Mouse (Mus musculus) stomach, postnatal 0 days (tissue): Measurements from ENCODE around the gene Rhbdd1. TPM values are rescaled to one million over a fixed set of nuclear protein-coding genes. Genes with fewer than 3 reads are reported as not detected.

Source experiments
- ATAC-seq: fragments of 200-750 bp; cut with Nextera tagmentation; 2 replicates; pipeline ENCODE4 v1.8.0; 2017; ENCODE audit not compliant: low FRiP score, low TSS enrichment
- DNase-seq: peaks from one replicate; pipeline ENCODE4 v3.0.0-alpha.2; 2016; ENCODE audit warnings: low spot score
- H3K27ac ChIP-seq: fragments of 300-500 bp; sonication (generic); replicated peaks from 2 replicates; pipeline ENCODE4 v1.5.1; 2014; ENCODE audit warnings: mild to moderate bottlenecking, control low read depth
- H3K27me3 ChIP-seq: fragments of 300-500 bp; sonication (generic); 2 replicates; pipeline ENCODE4 v1.6.1; 2014; ENCODE audit warnings: low read length; ENCODE audit not compliant: control insufficient read depth, insufficient read depth
- H3K36me3 ChIP-seq: fragments of 300-500 bp; sonication (generic); 2 replicates; pipeline ENCODE4 v1.6.1; 2014; ENCODE audit warnings: low read length, mixed read lengths; ENCODE audit not compliant: control insufficient read depth, insufficient read depth
- H3K4me1 ChIP-seq: fragments of 300-500 bp; sonication (generic); replicated peaks from 2 replicates; pipeline ENCODE4 v1.6.1; 2014; ENCODE audit warnings: antibody characterized with exemption; ENCODE audit not compliant: control insufficient read depth, insufficient read depth
- H3K4me2 ChIP-seq: fragments of 300-500 bp; sonication (generic); replicated peaks from 2 replicates; pipeline ENCODE4 v1.6.1; 2014; ENCODE audit warnings: low read depth, mild to moderate bottlenecking, control low read depth, moderate library complexity
- H3K4me3 ChIP-seq: fragments of 300-500 bp; sonication (generic); 2 replicates; pipeline ENCODE4 v1.5.1; 2014; ENCODE audit warnings: low read depth, low read length, control low read depth
- H3K9ac ChIP-seq: fragments of 300-500 bp; sonication (generic); 2 replicates; pipeline ENCODE4 v1.6.1; 2014; ENCODE audit warnings: mild to moderate bottlenecking, low read length, control low read depth, mixed read lengths
- H3K9me3 ChIP-seq: fragments of 300-500 bp; sonication (generic); 2 replicates; pipeline ENCODE4 v1.6.1; 2016; ENCODE audit warnings: low read length; ENCODE audit not compliant: control insufficient read depth
- CTCF ChIP-seq: IDR thresholded peaks from 2 replicates; pipeline ENCODE4 v1.5.1; 2016; ENCODE audit warnings: antibody characterized with exemption, low read depth, mild to moderate bottlenecking, moderate library complexity
- EP300 ChIP-seq: optimal IDR thresholded peaks from 2 replicates; pipeline ENCODE3; 2016; ENCODE audit warnings: antibody characterized with exemption
- WGBS: fragments of 180-500 bp; shearing (Covaris S2); extraction: QIAGEN DNeasy Blood & Tissue Kit; methylation state at CpG from one replicate; pipeline ENCODE4 v1.1.7; 2014; 5-methylcytosine and 5-hydroxymethylcytosine counted together
- polyA plus RNA-seq: library from polyadenylated mRNA; unstranded; fragments of >200 nt; fragmentation: Nextera tagmentation; extraction: Ambion mirVana; gene quantifications from 2 replicates; pipeline ENCODE4 v1.2.1, GENCODE M21; 2015

The Rhbdd1 gene
- polyA plus RNA-seq, 1 experiment from 2014 or later = 7.5 TPM

GRCm38 (mm10) chr1:82468872-82469271 is 152.6 kb downstream of the Rhbdd1 start:
- no peak overlapping the region for H3K4me3 ChIP-seq
- no peak for DNase-seq
- no peak overlapping the region for H3K27ac ChIP-seq
- no peaks in the 10 kb centered on the region for H3K4me1 ChIP-seq
- no peak overlapping the region for H3K4me2 ChIP-seq
- no peaks in the 10 kb centered on the region for H3K27me3 ChIP-seq
- WGBS = 49% methylated on average over 6 of the region's 6 CpGs
- no peaks in the 10 kb centered on the region for H3K9me3 ChIP-seq
- no peaks in the 10 kb centered on the region for H3K36me3 ChIP-seq
- TF ChIP-seq EP300 = no peak
- no peak for TF ChIP-seq CTCF
- ATAC-seq = no peak
- H3K9ac ChIP-seq = no peak overlapping the region

- no peak overlapping the region for H3K27ac ChIP-seq
- H3K27me3 ChIP-seq = no peaks in the 10 kb centered on the region
- no peaks in the 10 kb centered on the region for H3K9me3 ChIP-seq
- H3K4me3 ChIP-seq = no peak overlapping the region
- DNase-seq (no peak), ATAC-seq (no peak)
- H3K4me2 ChIP-seq = no peak overlapping the region
- TF ChIP-seq CTCF (no peak), EP300 (no peak)
- no peaks in the 10 kb centered on the region for H3K36me3 ChIP-seq
- H3K4me1 ChIP-seq = no peaks in the 10 kb centered on the region
- H3K9ac ChIP-seq = no peak overlapping the region
- WGBS = 90% methylated on average over 10 of the region's 10 CpGs
These were observed 154.4 kb downstream of the Rhbdd1 start for GRCm38 (mm10) chr1:82470516-82471225.

- no peak for TF ChIP-seq EP300
- no peak for TF ChIP-seq CTCF
- DNase-seq (no peak), ATAC-seq (no peak)
- H3K9me3 ChIP-seq = no peaks in the 10 kb centered on the region
- H3K27me3 ChIP-seq = no peaks in the 10 kb centered on the region
- H3K4me1 ChIP-seq = no peaks in the 10 kb centered on the region
- H3K36me3 ChIP-seq = no peaks in the 10 kb centered on the region
- no peak overlapping the region for H3K4me2 ChIP-seq
- H3K9ac ChIP-seq = no peak overlapping the region
- no peak overlapping the region for H3K4me3 ChIP-seq
- H3K27ac ChIP-seq = no peak overlapping the region
These were observed 157.2 kb downstream of the Rhbdd1 start for GRCm38 (mm10) chr1:82473467-82473866.

GRCm38 (mm10) chr1:82474461-82474961 is 158.3 kb downstream of the Rhbdd1 start:
- Histone ChIP-seq H3K9ac (no peak overlapping the region), H3K9me3 (no peaks in the 10 kb centered on the region), H3K27ac (no peak overlapping the region), H3K27me3 (no peaks in the 10 kb centered on the region), H3K4me3 (no peak overlapping the region), H3K4me1 (no peaks in the 10 kb centered on the region), H3K4me2 (no peak overlapping the region), H3K36me3 (no peaks in the 10 kb centered on the region)
- ATAC-seq (no peak), DNase-seq (no peak)
- TF ChIP-seq CTCF (no peak), EP300 (no peak)
- 41% methylated on average over 4 of the region's 4 CpGs for WGBS

DNA sequence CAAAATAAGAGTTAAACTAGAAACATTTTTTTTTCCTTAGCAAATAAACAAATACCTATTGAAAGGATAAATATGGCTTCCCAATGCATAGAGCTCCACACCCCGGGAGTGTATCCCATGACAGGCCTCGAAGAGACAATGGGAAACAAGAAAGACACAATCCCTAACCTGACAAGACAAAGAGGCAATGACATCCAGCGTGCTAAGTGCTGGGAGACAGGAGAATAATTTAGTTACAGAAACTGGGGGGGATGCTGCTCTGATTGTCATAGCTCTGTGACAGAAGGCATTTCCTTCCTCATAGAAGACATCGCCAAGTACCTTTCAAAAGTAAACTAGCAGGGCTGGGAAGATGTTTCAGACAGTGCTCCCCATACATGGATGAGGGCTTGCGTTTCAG is 159.0 kb downstream of the Rhbdd1 start:
- no peaks in the 10 kb centered on the region for H3K9me3 ChIP-seq
- WGBS = 77% methylated on average over 5 of the region's 5 CpGs
- H3K27me3 ChIP-seq = no peaks in the 10 kb centered on the region
- TF ChIP-seq CTCF = no peak
- TF ChIP-seq EP300 = no peak
- H3K4me1 ChIP-seq = no peaks in the 10 kb centered on the region
- H3K9ac ChIP-seq = no peak overlapping the region
- ATAC-seq (no peak), DNase-seq (no peak)
- H3K36me3 ChIP-seq = no peaks in the 10 kb centered on the region
- no peak overlapping the region for H3K4me3 ChIP-seq
- no peak overlapping the region for H3K27ac ChIP-seq
- H3K4me2 ChIP-seq = no peak overlapping the region

- no peak for ATAC-seq
- H3K4me3 ChIP-seq = no peak overlapping the region
- no peaks in the 10 kb centered on the region for H3K4me1 ChIP-seq
- no peak for TF ChIP-seq EP300
- H3K9me3 ChIP-seq = no peaks in the 10 kb centered on the region
- no peaks in the 10 kb centered on the region for H3K27me3 ChIP-seq
- no peaks in the 10 kb centered on the region for H3K36me3 ChIP-seq
- no peak overlapping the region for H3K27ac ChIP-seq
- no peak overlapping the region for H3K4me2 ChIP-seq
- WGBS = 81% methylated on average over 4 of the region's 4 CpGs
- H3K9ac ChIP-seq = no peak overlapping the region
- DNase-seq = no peak
These were observed 159.6 kb downstream of the Rhbdd1 start for GRCm38 (mm10) chr1:82475821-82476220.
